Mouse (Mus musculus) embryonic facial prominence, embryonic 13.5 days (tissue): ENCODE results near the gene Reps1. TPM values are rescaled to one million over a fixed set of nuclear protein-coding genes. Genes with fewer than 3 reads are reported as not detected.

Experiments
- ATAC-seq: fragments of 200-750 bp; cut with Nextera tagmentation; 2 replicates; pipeline ENCODE4 v1.8.0; 2017; ENCODE audit warnings: low read depth; ENCODE audit not compliant: insufficient number of reproducible peaks, insufficient read depth, low FRiP score, low TSS enrichment
- H3K27ac ChIP-seq: fragments of 300-500 bp; sonication (generic); 2 replicates; pipeline ENCODE4 v1.5.1; 2015; ENCODE audit warnings: moderate library complexity, mild to moderate bottlenecking, inconsistent platforms
- H3K27me3 ChIP-seq: fragments of 300-500 bp; sonication (generic); 2 replicates; pipeline ENCODE4 v1.6.1; 2015; ENCODE audit warnings: mild to moderate bottlenecking, inconsistent platforms
- H3K36me3 ChIP-seq: fragments of 300-500 bp; sonication (generic); 2 replicates; pipeline ENCODE4 v1.6.1; 2015; ENCODE audit warnings: mild to moderate bottlenecking, inconsistent platforms
- H3K4me1 ChIP-seq: fragments of 300-500 bp; sonication (generic); 2 replicates; pipeline ENCODE4 v1.6.1; 2015; ENCODE audit warnings: inconsistent platforms
- H3K4me2 ChIP-seq: fragments of 300-500 bp; sonication (generic); 2 replicates; pipeline ENCODE4 v1.6.1; 2015; ENCODE audit warnings: moderate library complexity, mild to moderate bottlenecking, inconsistent platforms
- H3K4me3 ChIP-seq: fragments of 300-500 bp; sonication (generic); 2 replicates; pipeline ENCODE4 v1.5.1; 2015; ENCODE audit warnings: mild to moderate bottlenecking, inconsistent platforms
- H3K9ac ChIP-seq: fragments of 300-500 bp; sonication (generic); 2 replicates; pipeline ENCODE4 v1.6.1; 2015; ENCODE audit warnings: mild to moderate bottlenecking, inconsistent platforms
- H3K9me3 ChIP-seq: fragments of 300-500 bp; sonication (generic); 2 replicates; pipeline ENCODE4 v1.6.1; 2016; ENCODE audit warnings: inconsistent platforms
- WGBS: fragments of 180-500 bp; shearing (Covaris S2); methylation state at CpG from one replicate; pipeline ENCODE4 v1.1.7; 2015; ENCODE audit warnings: mixed read lengths; 5-methylcytosine and 5-hydroxymethylcytosine counted together
- polyA plus RNA-seq: library from polyadenylated mRNA; unstranded; fragments of >200 nt; fragmentation: Nextera tagmentation; extraction: Ambion mirVana; gene quantifications from 2 replicates; pipeline ENCODE4 v1.2.1, GENCODE M21; 2015

The Reps1 gene
- 15.7 and 17.2 TPM in 2 replicates for polyA plus RNA-seq

GRCm38 (mm10) chr10:18055696-18056390 lies at the start of gene Reps1:
TSS of gene Reps1 (plus strand) at chr10:18055861.
- Histone ChIP-seq H3K9ac (peak within 1 kb of the TSS; percentile 96), H3K27me3 (no peaks in the 10 kb centered on the region), H3K4me1 (peaks cover 23% of the 10 kb centered on the region), H3K27ac (peak within 1 kb of the TSS; percentile 89), H3K9me3 (no peaks in the 10 kb centered on the region), H3K36me3 (no peaks in the 10 kb centered on the region), H3K4me3 (peak within 1 kb of the TSS; percentile 90), H3K4me2 (peak within 1 kb of the TSS; percentile 78)
- peak; percentile 75 for ATAC-seq
- under 1% methylated on average over 78 of the region's 90 CpGs for WGBS

- Histone ChIP-seq H3K27me3 (no peaks in the 10 kb centered on the region), H3K27ac (no peak overlapping the region), H3K9ac (no peak overlapping the region), H3K4me2 (no peak overlapping the region), H3K36me3 (peaks cover 12% of the 10 kb centered on the region), H3K4me1 (no peaks in the 10 kb centered on the region), H3K4me3 (no peak overlapping the region), H3K9me3 (no peaks in the 10 kb centered on the region)
- ATAC-seq: no peak
- WGBS: 90% methylated on average over 1 of the region's 1 CpGs
Observed at GRCm38 (mm10) chr10:18006756-18007155, 48.9 kb upstream of the Reps1 start.

GRCm38 (mm10) chr10:18007243-18007642 lies 48.4 kb upstream of the Reps1 start:
- H3K36me3 ChIP-seq: peaks cover 12% of the 10 kb centered on the region
- 87% methylated on average over 3 of the region's 3 CpGs for WGBS
- no peak overlapping the region for H3K4me3 ChIP-seq
- H3K27me3 ChIP-seq: no peaks in the 10 kb centered on the region
- H3K9me3 ChIP-seq: no peaks in the 10 kb centered on the region
- no peak for ATAC-seq
- H3K9ac ChIP-seq: no peak overlapping the region
- H3K4me1 ChIP-seq: no peaks in the 10 kb centered on the region
- H3K4me2 ChIP-seq: no peak overlapping the region
- H3K27ac ChIP-seq: no peak overlapping the region

GRCm38 (mm10) chr10:18008118-18008517 lies 47.5 kb upstream of the Reps1 start:
- no peaks in the 10 kb centered on the region for H3K4me1 ChIP-seq
- no peak overlapping the region for H3K9ac ChIP-seq
- H3K27me3 ChIP-seq: no peaks in the 10 kb centered on the region
- peaks cover 12% of the 10 kb centered on the region for H3K36me3 ChIP-seq
- no peak overlapping the region for H3K27ac ChIP-seq
- ATAC-seq: no peak
- no peaks in the 10 kb centered on the region for H3K9me3 ChIP-seq
- H3K4me2 ChIP-seq: no peak overlapping the region
- H3K4me3 ChIP-seq: no peak overlapping the region

- no peaks in the 10 kb centered on the region for H3K4me1 ChIP-seq
- H3K27me3 ChIP-seq: no peaks in the 10 kb centered on the region
- peaks cover 22% of the 10 kb centered on the region for H3K36me3 ChIP-seq
- H3K9me3 ChIP-seq: no peaks in the 10 kb centered on the region
- ATAC-seq: no peak
- H3K27ac ChIP-seq: no peak overlapping the region
- WGBS: 84% methylated on average over 1 of the region's 1 CpGs
- H3K4me3 ChIP-seq: no peak overlapping the region
- H3K4me2 ChIP-seq: no peak overlapping the region
- no peak overlapping the region for H3K9ac ChIP-seq
Observed at GRCm38 (mm10) chr10:18009744-18010143, 45.9 kb upstream of the Reps1 start.

- Histone ChIP-seq H3K9me3 (no peaks in the 10 kb centered on the region), H3K4me2 (no peak overlapping the region), H3K9ac (no peak overlapping the region), H3K27me3 (no peaks in the 10 kb centered on the region), H3K36me3 (peaks cover 38% of the 10 kb centered on the region), H3K27ac (no peak overlapping the region), H3K4me3 (no peak overlapping the region), H3K4me1 (no peaks in the 10 kb centered on the region)
- no peak for ATAC-seq
- 81% methylated on average over 5 of the region's 5 CpGs for WGBS
Observed at GRCm38 (mm10) chr10:18011761-18012160, 43.9 kb upstream of the Reps1 start.

- WGBS: 81% methylated on average over 7 of the region's 7 CpGs
- Histone ChIP-seq H3K4me2 (no peak overlapping the region), H3K9ac (no peak overlapping the region), H3K27me3 (no peaks in the 10 kb centered on the region), H3K36me3 (peaks cover 26% of the 10 kb centered on the region), H3K9me3 (no peaks in the 10 kb centered on the region), H3K4me3 (no peak overlapping the region), H3K27ac (no peak overlapping the region), H3K4me1 (peaks cover 12% of the 10 kb centered on the region)
- ATAC-seq: no peak
Observed at GRCm38 (mm10) chr10:18020443-18020842, 35.2 kb upstream of the Reps1 start.

- no peak overlapping the region for H3K4me3 ChIP-seq
- H3K27me3 ChIP-seq: no peaks in the 10 kb centered on the region
- H3K9me3 ChIP-seq: no peaks in the 10 kb centered on the region
- peaks cover 25% of the 10 kb centered on the region for H3K36me3 ChIP-seq
- H3K27ac ChIP-seq: no peak overlapping the region
- ATAC-seq: no peak
- H3K4me2 ChIP-seq: peak overlapping the region; percentile 68; the same call in 1 of the 2 replicates
- no peak overlapping the region for H3K9ac ChIP-seq
- WGBS: 38% methylated on average over 1 of the region's 1 CpGs
- H3K4me1 ChIP-seq: peaks cover 12% of the 10 kb centered on the region
Observed at GRCm38 (mm10) chr10:18020846-18021245, 34.8 kb upstream of the Reps1 start.

GRCm38 (mm10) chr10:18021576-18022311 lies 33.9 kb upstream of the Reps1 start:
- peaks cover 12% of the 10 kb centered on the region for H3K4me1 ChIP-seq
- no peaks in the 10 kb centered on the region for H3K27me3 ChIP-seq
- H3K4me3 ChIP-seq: peak overlapping the region; percentile 77
- H3K27ac ChIP-seq: peak overlapping the region; percentile 97
- H3K9me3 ChIP-seq: no peaks in the 10 kb centered on the region
- WGBS: 31% methylated on average over 14 of the region's 14 CpGs
- peak overlapping the region; percentile 68 for H3K4me2 ChIP-seq
- H3K9ac ChIP-seq: peak overlapping the region; percentile 87
- ATAC-seq: no peak
- peaks cover 17% of the 10 kb centered on the region for H3K36me3 ChIP-seq

GRCm38 (mm10) chr10:18022312-18022711 lies 33.3 kb upstream of the Reps1 start:
- H3K9me3 ChIP-seq: no peaks in the 10 kb centered on the region
- WGBS: under 1% methylated on average over 21 of the region's 21 CpGs
- peak overlapping the region; percentile 77 for H3K4me3 ChIP-seq

GRCm38 (mm10) chr10:18022741-18023347 lies 32.8 kb upstream of the Reps1 start, which contains the start of gene Abracl:
TSS of gene Abracl (minus strand) at chr10:18023288.
- 0% methylated on average over 37 of the region's 37 CpGs for WGBS
- ATAC-seq: peak; percentile 94
- peak within 1 kb of the TSS; percentile 77 for H3K4me3 ChIP-seq

More at GRCm38 (mm10) chr10:18022312-18022711, 33.3 kb upstream of the Reps1 start:
- Histone ChIP-seq H3K4me2 (peak overlapping the region; percentile 68), H3K4me1 (peaks cover 12% of the 10 kb centered on the region), H3K27me3 (no peaks in the 10 kb centered on the region), H3K36me3 (peaks cover 11% of the 10 kb centered on the region), H3K27ac (peak overlapping the region; percentile 97), H3K9ac (peak overlapping the region; percentile 87)
- peak; percentile 71 for ATAC-seq

More at GRCm38 (mm10) chr10:18022741-18023347, 32.8 kb upstream of the Reps1 start, which contains the start of gene Abracl:
- no peaks in the 10 kb centered on the region for H3K27me3 ChIP-seq
- H3K4me1 ChIP-seq: peaks cover 12% of the 10 kb centered on the region
- peak within 1 kb of the TSS; percentile 68 for H3K4me2 ChIP-seq
- H3K9ac ChIP-seq: peak within 1 kb of the TSS; percentile 87
- peak within 1 kb of the TSS; percentile 97 for H3K27ac ChIP-seq
- H3K36me3 ChIP-seq: peaks cover 6% of the 10 kb centered on the region
- no peaks in the 10 kb centered on the region for H3K9me3 ChIP-seq
